Mouse (Mus musculus): ENCODE measurements around the gene Susd4. TPM values are rescaled to one million over a fixed set of nuclear protein-coding genes. Genes with fewer than 3 reads are reported as not detected.

Gene Susd4
- polyA plus RNA-seq, 1 experiment from 2014 or later: 30.0 TPM

- H3K9me3 ChIP-seq (ENCODE audit: control insufficient read depth, low read length): no peaks in the 10 kb centered on the region
- no peak overlapping the region for H3K4me2 ChIP-seq (ENCODE audit: low read depth)
- DNase-seq (ENCODE audit: low spot score) (no peak), ATAC-seq (ENCODE audit: insufficient read depth, low FRiP score, low TSS enrichment) (no peak)
- no peaks in the 10 kb centered on the region for H3K27me3 ChIP-seq (ENCODE audit: control insufficient read depth, insufficient read depth, low read length)
- H3K4me1 ChIP-seq (ENCODE audit: control insufficient read depth, insufficient read depth, low read length): peaks cover 12% of the 10 kb centered on the region
- no peak overlapping the region for H3K27ac ChIP-seq (ENCODE audit: low read depth, low read length)
- no peak overlapping the region for H3K9ac ChIP-seq (ENCODE audit: low read length)
- 66% methylated on average over 21 of the region's 21 CpGs for WGBS
- H3K36me3 ChIP-seq (ENCODE audit: control insufficient read depth, insufficient read depth, low read length): no peaks in the 10 kb centered on the region
- H3K4me3 ChIP-seq (ENCODE audit: low read depth, low read length): no peak overlapping the region
These were observed 60.2 kb downstream of the Susd4 start for GRCm38 (mm10) chr1:182823723-182824421.

GRCm38 (mm10) chr1:182826557-182826956 lies 62.9 kb downstream of the Susd4 start:
- Histone ChIP-seq H3K36me3 (ENCODE audit: control insufficient read depth, insufficient read depth, low read length) (no peaks in the 10 kb centered on the region), H3K4me1 (ENCODE audit: control insufficient read depth, insufficient read depth, low read length) (peaks cover 6% of the 10 kb centered on the region; the same call in 1 of the 2 replicates), H3K27me3 (ENCODE audit: control insufficient read depth, insufficient read depth, low read length) (no peaks in the 10 kb centered on the region), H3K9me3 (ENCODE audit: control insufficient read depth, low read length) (no peaks in the 10 kb centered on the region), H3K4me3 (ENCODE audit: low read depth, low read length) (no peak overlapping the region), H3K9ac (ENCODE audit: low read length) (no peak overlapping the region), H3K27ac (ENCODE audit: low read depth, low read length) (no peak overlapping the region), H3K4me2 (ENCODE audit: low read depth) (no peak overlapping the region)
- no peak for DNase-seq (ENCODE audit: low spot score)
- 86% methylated on average over 3 of the region's 3 CpGs for WGBS
- no peak for ATAC-seq (ENCODE audit: insufficient read depth, low FRiP score, low TSS enrichment)

- ATAC-seq (ENCODE audit: insufficient read depth, low FRiP score, low TSS enrichment): no peak
- WGBS: 84% methylated on average over 6 of the region's 6 CpGs
- H3K4me3 ChIP-seq (ENCODE audit: low read depth, low read length): no peak overlapping the region
- no peaks in the 10 kb centered on the region for H3K27me3 ChIP-seq (ENCODE audit: control insufficient read depth, insufficient read depth, low read length)
- no peak overlapping the region for H3K27ac ChIP-seq (ENCODE audit: low read depth, low read length)
- no peaks in the 10 kb centered on the region; the same call in 1 of the 2 replicates for H3K4me1 ChIP-seq (ENCODE audit: control insufficient read depth, insufficient read depth, low read length)
- no peaks in the 10 kb centered on the region; the same call in 1 of the 2 replicates for H3K36me3 ChIP-seq (ENCODE audit: control insufficient read depth, insufficient read depth, low read length)
- no peak overlapping the region for H3K4me2 ChIP-seq (ENCODE audit: low read depth)
- no peak overlapping the region for H3K9ac ChIP-seq (ENCODE audit: low read length)
- DNase-seq (ENCODE audit: low spot score): no peak
- no peaks in the 10 kb centered on the region for H3K9me3 ChIP-seq (ENCODE audit: control insufficient read depth, low read length)
These were observed 74.4 kb downstream of the Susd4 start for GRCm38 (mm10) chr1:182838061-182838460.

GRCm38 (mm10) chr1:182839332-182839929 lies 75.8 kb downstream of the Susd4 start:
- 73% methylated on average over 4 of the region's 4 CpGs for WGBS
- ATAC-seq (ENCODE audit: insufficient read depth, low FRiP score, low TSS enrichment) (no peak), DNase-seq (ENCODE audit: low spot score) (no peak)
- Histone ChIP-seq H3K36me3 (ENCODE audit: control insufficient read depth, insufficient read depth, low read length) (no peaks in the 10 kb centered on the region), H3K27ac (ENCODE audit: low read depth, low read length) (no peak overlapping the region; the same call in 1 of the 2 replicates), H3K4me3 (ENCODE audit: low read depth, low read length) (no peak overlapping the region), H3K9me3 (ENCODE audit: control insufficient read depth, low read length) (no peaks in the 10 kb centered on the region), H3K4me2 (ENCODE audit: low read depth) (no peak overlapping the region), H3K4me1 (ENCODE audit: control insufficient read depth, insufficient read depth, low read length) (no peaks in the 10 kb centered on the region; the same call in 1 of the 2 replicates), H3K27me3 (ENCODE audit: control insufficient read depth, insufficient read depth, low read length) (no peaks in the 10 kb centered on the region), H3K9ac (ENCODE audit: low read length) (0 out of 2 replicates have a peak overlapping the region, but pooled peaks have one; percentile 2)

- H3K9ac ChIP-seq (ENCODE audit: low read length): no peak overlapping the region
These were observed 76.4 kb downstream of the Susd4 start for GRCm38 (mm10) chr1:182840011-182840410.

GRCm38 (mm10) chr1:182840606-182841005 lies 76.9 kb downstream of the Susd4 start:
- Histone ChIP-seq H3K9me3 (ENCODE audit: control insufficient read depth, low read length) (no peaks in the 10 kb centered on the region), H3K27ac (ENCODE audit: low read depth, low read length) (no peak overlapping the region), H3K4me1 (ENCODE audit: control insufficient read depth, insufficient read depth, low read length) (no peaks in the 10 kb centered on the region; the same call in 1 of the 2 replicates), H3K36me3 (ENCODE audit: control insufficient read depth, insufficient read depth, low read length) (no peaks in the 10 kb centered on the region), H3K4me2 (ENCODE audit: low read depth) (no peak overlapping the region), H3K9ac (ENCODE audit: low read length) (no peak overlapping the region), H3K27me3 (ENCODE audit: control insufficient read depth, insufficient read depth, low read length) (no peaks in the 10 kb centered on the region), H3K4me3 (ENCODE audit: low read depth, low read length) (no peak overlapping the region)
- WGBS: 83% methylated on average over 6 of the region's 6 CpGs
- DNase-seq (ENCODE audit: low spot score) (no peak), ATAC-seq (ENCODE audit: insufficient read depth, low FRiP score, low TSS enrichment) (no peak)

More at GRCm38 (mm10) chr1:182840011-182840410, 76.4 kb downstream of the Susd4 start:
- no peak overlapping the region for H3K4me3 ChIP-seq (ENCODE audit: low read depth, low read length)
- H3K4me2 ChIP-seq (ENCODE audit: low read depth): no peak overlapping the region
- no peaks in the 10 kb centered on the region; the same call in 1 of the 2 replicates for H3K4me1 ChIP-seq (ENCODE audit: control insufficient read depth, insufficient read depth, low read length)
- WGBS: 37% methylated on average over 6 of the region's 6 CpGs
- H3K36me3 ChIP-seq (ENCODE audit: control insufficient read depth, insufficient read depth, low read length): no peaks in the 10 kb centered on the region
- no peak overlapping the region for H3K27ac ChIP-seq (ENCODE audit: low read depth, low read length)
- no peak for DNase-seq (ENCODE audit: low spot score)
- H3K9me3 ChIP-seq (ENCODE audit: control insufficient read depth, low read length): no peaks in the 10 kb centered on the region
- H3K27me3 ChIP-seq (ENCODE audit: control insufficient read depth, insufficient read depth, low read length): no peaks in the 10 kb centered on the region
- no peak for ATAC-seq (ENCODE audit: insufficient read depth, low FRiP score, low TSS enrichment)

- no peak overlapping the region for H3K9ac ChIP-seq (ENCODE audit: low read length)
- no peaks in the 10 kb centered on the region for H3K27me3 ChIP-seq (ENCODE audit: control insufficient read depth, insufficient read depth, low read length)
- DNase-seq (ENCODE audit: low spot score): no peak
- no peak overlapping the region for H3K4me3 ChIP-seq (ENCODE audit: low read depth, low read length)
- no peaks in the 10 kb centered on the region for H3K36me3 ChIP-seq (ENCODE audit: control insufficient read depth, insufficient read depth, low read length)
- no peak overlapping the region for H3K4me2 ChIP-seq (ENCODE audit: low read depth)
- 61% methylated on average over 12 of the region's 12 CpGs for WGBS
- ATAC-seq (ENCODE audit: insufficient read depth, low FRiP score, low TSS enrichment): no peak
- no peak overlapping the region for H3K27ac ChIP-seq (ENCODE audit: low read depth, low read length)
- peaks cover 4% of the 10 kb centered on the region; the same call in 1 of the 2 replicates for H3K4me1 ChIP-seq (ENCODE audit: control insufficient read depth, insufficient read depth, low read length)
- no peaks in the 10 kb centered on the region for H3K9me3 ChIP-seq (ENCODE audit: control insufficient read depth, low read length)
These were observed 85.9 kb downstream of the Susd4 start for GRCm38 (mm10) chr1:182849556-182849955.

- Histone ChIP-seq H3K9ac (ENCODE audit: low read length) (no peak overlapping the region), H3K4me2 (ENCODE audit: low read depth) (no peak overlapping the region), H3K27ac (ENCODE audit: low read depth, low read length) (no peak overlapping the region), H3K36me3 (ENCODE audit: control insufficient read depth, insufficient read depth, low read length) (no peaks in the 10 kb centered on the region), H3K27me3 (ENCODE audit: control insufficient read depth, insufficient read depth, low read length) (no peaks in the 10 kb centered on the region), H3K4me1 (ENCODE audit: control insufficient read depth, insufficient read depth, low read length) (peaks cover 4% of the 10 kb centered on the region; the same call in 1 of the 2 replicates), H3K9me3 (ENCODE audit: control insufficient read depth, low read length) (no peaks in the 10 kb centered on the region), H3K4me3 (ENCODE audit: low read depth, low read length) (no peak overlapping the region)
- no peak for DNase-seq (ENCODE audit: low spot score)
- WGBS: 62% methylated on average over 1 of the region's 1 CpGs
- no peak for ATAC-seq (ENCODE audit: insufficient read depth, low FRiP score, low TSS enrichment)
These were observed 86.4 kb downstream of the Susd4 start for GRCm38 (mm10) chr1:182850080-182850479.

- no peak overlapping the region for H3K9ac ChIP-seq (ENCODE audit: low read length)
- H3K4me1 ChIP-seq (ENCODE audit: control insufficient read depth, insufficient read depth, low read length): peaks cover 7% of the 10 kb centered on the region
- H3K9me3 ChIP-seq (ENCODE audit: control insufficient read depth, low read length): no peaks in the 10 kb centered on the region
- H3K36me3 ChIP-seq (ENCODE audit: control insufficient read depth, insufficient read depth, low read length): no peaks in the 10 kb centered on the region
- 46% methylated on average over 6 of the region's 6 CpGs for WGBS
- no peak for ATAC-seq (ENCODE audit: insufficient read depth, low FRiP score, low TSS enrichment)
- no peak for DNase-seq (ENCODE audit: low spot score)
- no peak overlapping the region for H3K27ac ChIP-seq (ENCODE audit: low read depth, low read length)
- no peak overlapping the region for H3K4me2 ChIP-seq (ENCODE audit: low read depth)
- H3K27me3 ChIP-seq (ENCODE audit: control insufficient read depth, insufficient read depth, low read length): no peaks in the 10 kb centered on the region
- no peak overlapping the region for H3K4me3 ChIP-seq (ENCODE audit: low read depth, low read length)
These were observed 88.5 kb downstream of the Susd4 start for GRCm38 (mm10) chr1:182852158-182852557.

Measured in neural tube, embryonic 11.5 days (tissue).